Mouse (Mus musculus) embryonic facial prominence, embryonic 14.5 days (tissue): ENCODE results near the gene Ppp6r2. TPM values are rescaled to one million over a fixed set of nuclear protein-coding genes. Genes with fewer than 3 reads are reported as not detected.

ENCODE experiments used
- ATAC-seq: fragments of 200-750 bp; cut with Nextera tagmentation; 2 replicates; pipeline ENCODE4 v1.8.0; 2017; ENCODE audit warnings: low read depth, moderate number of reproducible peaks, moderate TSS enrichment
- DNase-seq: peaks from one replicate; pipeline ENCODE4 v3.0.0-alpha.2; 2015; ENCODE audit warnings: low spot score
- H3K27ac ChIP-seq: fragments of 300-500 bp; sonication (generic); replicated peaks from 2 replicates; pipeline ENCODE4 v1.5.1; 2014; ENCODE audit warnings: low read depth, mild to moderate bottlenecking, low read length, moderate library complexity
- H3K27me3 ChIP-seq: fragments of 300-500 bp; sonication (generic); replicated peaks from 2 replicates; pipeline ENCODE4 v1.6.1; 2014; ENCODE audit warnings: low read length; ENCODE audit not compliant: control insufficient read depth, insufficient read depth
- H3K36me3 ChIP-seq: fragments of 300-500 bp; sonication (generic); 2 replicates; pipeline ENCODE4 v1.6.1; 2014; ENCODE audit warnings: low read length, mixed read lengths; ENCODE audit not compliant: control insufficient read depth, insufficient read depth
- H3K4me1 ChIP-seq: fragments of 300-500 bp; sonication (generic); 2 replicates; pipeline ENCODE4 v1.6.1; 2014; ENCODE audit warnings: antibody characterized with exemption, low read length; ENCODE audit not compliant: control insufficient read depth, insufficient read depth
- H3K4me2 ChIP-seq: fragments of 300-500 bp; sonication (generic); 2 replicates; pipeline ENCODE4 v1.6.1; 2014; ENCODE audit warnings: low read depth, mild to moderate bottlenecking, low read length, moderate library complexity, mixed read lengths
- H3K4me3 ChIP-seq: fragments of 300-500 bp; sonication (generic); 2 replicates; pipeline ENCODE4 v1.5.1; 2014; ENCODE audit warnings: low read depth, mild to moderate bottlenecking, low read length
- H3K9ac ChIP-seq: fragments of 300-500 bp; sonication (generic); 2 replicates; pipeline ENCODE4 v1.6.1; 2014; ENCODE audit warnings: low read depth, mild to moderate bottlenecking, low read length, moderate library complexity, mixed read lengths
- H3K9me3 ChIP-seq: fragments of 300-500 bp; sonication (generic); 2 replicates; pipeline ENCODE4 v1.6.1; 2016; ENCODE audit warnings: low read length; ENCODE audit not compliant: control insufficient read depth
- WGBS: fragments of 180-500 bp; shearing (Covaris S2); extraction: QIAGEN DNeasy Blood & Tissue Kit; methylation state at CpG from one replicate; pipeline ENCODE4 v1.1.7; 2014; 5-methylcytosine and 5-hydroxymethylcytosine counted together
- microRNA-seq: library from miRNA; unstranded; fragments of <30 nt; microRNA quantifications from one replicate; pipeline ENCODE4, GENCODE M21; 2016; ENCODE audit warnings: borderline number of aligned reads
- polyA plus RNA-seq: library from polyadenylated mRNA; unstranded; fragments of >200 nt; fragmentation: Nextera tagmentation; extraction: Ambion mirVana; gene quantifications from 2 replicates; pipeline ENCODE4 v1.2.1, GENCODE M21; 2014

The Ppp6r2 gene
- polyA plus RNA-seq, 1 experiment from 2014 or later = 27.3 TPM

- H3K27ac ChIP-seq = no peak overlapping the region
These were observed 123.6 kb downstream of the Ppp6r2 start for GRCm38 (mm10) chr15:89334774-89335537.

GRCm38 (mm10) chr15:89336422-89336821, 125.1 kb downstream of the Ppp6r2 start:
- H3K4me1 ChIP-seq = no peaks in the 10 kb centered on the region
- no peaks in the 10 kb centered on the region for H3K27me3 ChIP-seq
- H3K9me3 ChIP-seq = no peaks in the 10 kb centered on the region
- no peak overlapping the region for H3K4me3 ChIP-seq
- H3K36me3 ChIP-seq = no peaks in the 10 kb centered on the region
- H3K4me2 ChIP-seq = no peak overlapping the region
- no peak for ATAC-seq
- no peak for DNase-seq
- H3K27ac ChIP-seq = no peak overlapping the region
- whole genome bisulfite sequencing = 86% methylated on average over 14 of the region's 14 CpGs
- no peak overlapping the region for H3K9ac ChIP-seq

More at GRCm38 (mm10) chr15:89334774-89335537, 123.6 kb downstream of the Ppp6r2 start:
- Histone ChIP-seq H3K27me3 (no peaks in the 10 kb centered on the region), H3K4me1 (no peaks in the 10 kb centered on the region), H3K9me3 (no peaks in the 10 kb centered on the region), H3K4me2 (no peak overlapping the region), H3K36me3 (no peaks in the 10 kb centered on the region), H3K4me3 (no peak overlapping the region), H3K9ac (no peak overlapping the region)
- ATAC-seq (no peak), DNase-seq (no peak)
- WGBS = 79% methylated on average over 17 of the region's 17 CpGs

Small RNA genes lying within 50 kb of the gene (microRNA-seq; reads per million reads assigned to microRNA genes)
- 1.3 reads per million for gene Mir6958
- not detected for gene Mir6959
- not detected for gene Mir7118

Other genes with a start within 250 kb of the Ppp6r2 start
- gene Mlc1, start 232.5 kb upstream of the Ppp6r2 start, polyA plus RNA-seq = 0.26 and 0.33 TPM in 2 replicates
- 0.26 and 0.50 TPM in 2 replicates for gene Mov10l1, start 228.6 kb upstream of the Ppp6r2 start, polyA plus RNA-seq
- 0.42 and 0.50 TPM in 2 replicates for gene Panx2, start 151.8 kb upstream of the Ppp6r2 start, polyA plus RNA-seq
- gene Trabd, start 136.4 kb upstream of the Ppp6r2 start, polyA plus RNA-seq = 41.4 and 46.8 TPM in 2 replicates
- gene Selenoo, start 122.5 kb upstream of the Ppp6r2 start, polyA plus RNA-seq = 18.3 and 18.5 TPM in 2 replicates
- 13.9 and 16.9 TPM in 2 replicates for gene Tubgcp6, start 88.4 kb upstream of the Ppp6r2 start, polyA plus RNA-seq
- gene Hdac10, start 82.9 kb upstream of the Ppp6r2 start, polyA plus RNA-seq = 15.5 and 17.8 TPM in 2 replicates
- gene Mapk12, start 70.8 kb upstream of the Ppp6r2 start, polyA plus RNA-seq = 13.6 and 14.2 TPM in 2 replicates
- 7.8 and 8.6 TPM in 2 replicates for gene Mapk11, start 61.9 kb upstream of the Ppp6r2 start, polyA plus RNA-seq
- 158 and 169 TPM in 2 replicates for gene Plxnb2, start 30.8 kb upstream of the Ppp6r2 start, polyA plus RNA-seq
- gene Dennd6b, start 15.1 kb upstream of the Ppp6r2 start, polyA plus RNA-seq = 11.4 and 13.1 TPM in 2 replicates
- 58.2 and 65.6 TPM in 2 replicates for gene Sbf1, start 103.8 kb downstream of the Ppp6r2 start, polyA plus RNA-seq
- 0.21 TPM in 1 of 2 replicates, not detected in the other for gene Adm2, start 111.2 kb downstream of the Ppp6r2 start, polyA plus RNA-seq
- gene Miox, start 122.8 kb downstream of the Ppp6r2 start, polyA plus RNA-seq = not detected in 2 replicates
- gene Lmf2, start 144.1 kb downstream of the Ppp6r2 start, polyA plus RNA-seq = 47.8 and 59.1 TPM in 2 replicates
- 139 and 162 TPM in 2 replicates for gene Ncaph2, start 144.2 kb downstream of the Ppp6r2 start, polyA plus RNA-seq
- gene Sco2, start 162.3 kb downstream of the Ppp6r2 start, polyA plus RNA-seq = 6.0 and 6.3 TPM in 2 replicates
- gene Tymp, start 165.5 kb downstream of the Ppp6r2 start, polyA plus RNA-seq = 1.6 TPM in 2 replicates
- gene Odf3b, start 167.7 kb downstream of the Ppp6r2 start, polyA plus RNA-seq = 1.3 and 1.7 TPM in 2 replicates
- not detected in 2 replicates for gene Klhdc7b, start 173.4 kb downstream of the Ppp6r2 start, polyA plus RNA-seq
- gene Syce3, start 198.9 kb downstream of the Ppp6r2 start, polyA plus RNA-seq = not detected in 2 replicates
- gene Cpt1b, start 214.3 kb downstream of the Ppp6r2 start, polyA plus RNA-seq = 3.9 and 7.7 TPM in 2 replicates
- gene C730034F03Rik, start 218.0 kb downstream of the Ppp6r2 start, polyA plus RNA-seq = 1.1 and 2.3 TPM in 2 replicates
- gene Gm44502, start 218.1 kb downstream of the Ppp6r2 start, polyA plus RNA-seq = not detected in 2 replicates
- gene Chkb, start 218.4 kb downstream of the Ppp6r2 start, polyA plus RNA-seq = 44.7 and 48.1 TPM in 2 replicates
- 4.3 and 5.2 TPM in 2 replicates for gene Mapk8ip2, start 242.4 kb downstream of the Ppp6r2 start, polyA plus RNA-seq